Mouse (Mus musculus) brain, embryonic 14.5 days (tissue): Measurements from ENCODE around the gene Gpc1. TPM values are rescaled to one million over a fixed set of nuclear protein-coding genes. Genes with fewer than 3 reads are reported as not detected.

Source experiments
- DNase-seq: peaks from one replicate; pipeline ENCODE4 v3.0.0-alpha.2; 2011; ENCODE audit warnings: low read depth
- CTCF ChIP-seq: fragments of 200-500 bp; IDR thresholded peaks from 2 replicates; pipeline ENCODE4 v1.5.1; 2012; ENCODE audit warnings: inconsistent platforms, mild to moderate bottlenecking, moderate library complexity, borderline replicate concordance; ENCODE audit not compliant: insufficient read depth, insufficient read length; ENCODE audit errors: extremely low read depth
- POLR2A ChIP-seq: fragments of 200-500 bp; IDR thresholded peaks from 2 replicates; pipeline ENCODE4 v1.6.1; 2012; ENCODE audit warnings: mild to moderate bottlenecking, inconsistent platforms, borderline replicate concordance; ENCODE audit not compliant: poor library complexity, insufficient read depth, insufficient read length, severe bottlenecking; ENCODE audit errors: extremely low read depth
- polyA plus RNA-seq: library from polyadenylated mRNA; depleted of rRNA; stranded (reverse); fragments of >200 nt; gene quantifications from 2 replicates; pipeline ENCODE4 v1.2.3, GENCODE M21; 2012; rRNA removed

The Gpc1 gene
- polyA plus RNA-seq, result 157 and 180 TPM in 2 replicates

GRCm38 (mm10) chr1:92831188-92832001 is at the start of gene Gpc1:
Gene Gpc1 (plus strand): TSS chr1:92831645.
- TF ChIP-seq POLR2A (peak; percentile 87), CTCF (no peak)
- DNase-seq, result peak; percentile 95

- DNase-seq, result peak; percentile 30
- TF ChIP-seq CTCF (no peak), POLR2A (no peak)
These were observed 49.6 kb upstream of the Gpc1 start for GRCm38 (mm10) chr1:92781862-92782261.

- TF ChIP-seq POLR2A (no peak), CTCF (no peak)
- DNase-seq, result no peak
These were observed 48.9 kb upstream of the Gpc1 start for GRCm38 (mm10) chr1:92782587-92782986.

GRCm38 (mm10) chr1:92787221-92787620 is 44.2 kb upstream of the Gpc1 start:
- peak; percentile 24 for DNase-seq
- TF ChIP-seq CTCF (no peak), POLR2A (no peak)

- DNase-seq, result no peak
- no peak for TF ChIP-seq CTCF
- no peak for TF ChIP-seq POLR2A
These were observed 43.4 kb upstream of the Gpc1 start for GRCm38 (mm10) chr1:92788049-92788448.

GRCm38 (mm10) chr1:92790628-92791027 is 40.8 kb upstream of the Gpc1 start:
- DNase-seq, result no peak
- TF ChIP-seq POLR2A (no peak), CTCF (no peak)

GRCm38 (mm10) chr1:92791070-92791831 is 40.2 kb upstream of the Gpc1 start:
- TF ChIP-seq POLR2A (no peak), CTCF (no peak)
- peak; percentile 76 for DNase-seq

- TF ChIP-seq CTCF, result no peak
- TF ChIP-seq POLR2A, result no peak
- no peak for DNase-seq
These were observed 37.7 kb upstream of the Gpc1 start for GRCm38 (mm10) chr1:92793781-92794180.

- no peak for DNase-seq
These were observed 33.0 kb upstream of the Gpc1 start for GRCm38 (mm10) chr1:92798425-92798824.

GRCm38 (mm10) chr1:92799653-92800052 is 31.8 kb upstream of the Gpc1 start:
- no peak for DNase-seq
- TF ChIP-seq POLR2A (no peak), CTCF (no peak)

More at GRCm38 (mm10) chr1:92798425-92798824, 33.0 kb upstream of the Gpc1 start:
- no peak for TF ChIP-seq POLR2A
- no peak for TF ChIP-seq CTCF

- TF ChIP-seq POLR2A, result no peak
- no peak for TF ChIP-seq CTCF
- DNase-seq, result no peak
These were observed 29.1 kb upstream of the Gpc1 start for GRCm38 (mm10) chr1:92802362-92802761.

GRCm38 (mm10) chr1:92803376-92803775 is 28.1 kb upstream of the Gpc1 start:
- no peak for DNase-seq
- no peak for TF ChIP-seq POLR2A

- no peak for DNase-seq
- TF ChIP-seq CTCF, result no peak
- TF ChIP-seq POLR2A, result no peak
These were observed 26.3 kb upstream of the Gpc1 start for GRCm38 (mm10) chr1:92805181-92805580.
